Mouse (Mus musculus): Measurements from ENCODE around the gene Pabpc4. TPM values are rescaled to one million over a fixed set of nuclear protein-coding genes. Genes with fewer than 3 reads are reported as not detected.

Pabpc4 gene
- polyA plus RNA-seq, 1 experiment from 2014 or later, result 45.8 TPM

DNA sequence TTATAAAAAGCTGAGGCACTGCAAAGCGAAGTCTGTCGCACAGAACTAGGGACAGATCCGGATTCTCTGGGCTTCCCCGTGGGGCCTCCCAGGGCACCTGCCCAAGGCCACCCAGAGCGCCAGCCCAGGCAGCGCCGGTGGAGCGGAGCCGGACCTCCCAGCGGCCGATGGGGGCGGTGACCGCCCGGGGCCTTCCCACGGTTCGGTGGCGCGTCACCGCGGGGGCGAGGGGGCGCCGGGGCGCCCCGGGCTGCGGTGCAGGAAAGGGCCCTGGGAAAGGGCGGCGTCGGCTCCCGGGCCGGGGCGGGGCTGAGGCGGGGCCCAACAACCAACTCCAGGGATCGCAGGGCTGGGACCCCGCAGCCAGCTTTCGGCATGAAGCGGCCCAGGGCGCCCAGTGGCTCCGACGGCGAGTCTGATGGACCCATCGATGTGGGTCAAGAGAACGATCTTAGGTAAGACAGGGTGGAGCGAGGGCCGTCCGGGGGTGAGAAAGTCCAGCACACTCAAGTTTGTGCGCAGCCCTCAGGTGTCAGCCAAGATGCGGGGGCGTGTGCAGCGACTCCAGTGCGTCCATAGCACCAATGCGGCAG lies 28.6 kb upstream of the Pabpc4 start, which contains the start of gene Heyl:
Gene Heyl (plus strand): TSS at position 65 of the 593 bp plus-strand sequence.
- Histone ChIP-seq H3K27me3 (peaks cover 80% of the 10 kb centered on the region), H3K4me2 (replicated peaks) (peak within 1 kb of the TSS; percentile 84), H3K9ac (peak within 1 kb of the TSS; percentile 62), H3K4me3 (peak within 1 kb of the TSS; percentile 50), H3K36me3 (no peaks in the 10 kb centered on the region), H3K27ac (no peak within 1 kb of the TSS), H3K4me1 (peaks cover 44% of the 10 kb centered on the region), H3K9me3 (no peaks in the 10 kb centered on the region)
- 2% methylated on average over 52 of the region's 52 CpGs for WGBS
- ATAC-seq (ENCODE audit: low FRiP score, low read depth), result peak; percentile 65

- no peak overlapping the region for H3K27ac ChIP-seq
- H3K4me3 ChIP-seq, result no peak overlapping the region
- H3K4me1 ChIP-seq, result peaks cover 50% of the 10 kb centered on the region
- no peaks in the 10 kb centered on the region for H3K9me3 ChIP-seq
- WGBS, result 57% methylated on average over 9 of the region's 9 CpGs
- no peak for ATAC-seq (ENCODE audit: low FRiP score, low read depth)
- no peak overlapping the region for H3K4me2 ChIP-seq (replicated peaks)
- peaks cover 88% of the 10 kb centered on the region for H3K27me3 ChIP-seq
- H3K36me3 ChIP-seq, result no peaks in the 10 kb centered on the region
- no peak overlapping the region for H3K9ac ChIP-seq
Observed at GRCm38 (mm10) chr4:123235835-123236430, 26.2 kb upstream of the Pabpc4 start.

- WGBS, result 79% methylated on average over 13 of the region's 13 CpGs
- H3K27ac ChIP-seq, result no peak overlapping the region
- no peak overlapping the region for H3K4me2 ChIP-seq (replicated peaks)
- H3K9ac ChIP-seq, result no peak overlapping the region
- peaks cover 50% of the 10 kb centered on the region for H3K4me1 ChIP-seq
- ATAC-seq (ENCODE audit: low FRiP score, low read depth), result no peak
- peaks cover 86% of the 10 kb centered on the region for H3K27me3 ChIP-seq
- H3K36me3 ChIP-seq, result no peaks in the 10 kb centered on the region
- H3K9me3 ChIP-seq, result no peaks in the 10 kb centered on the region
- no peak overlapping the region for H3K4me3 ChIP-seq
Observed at GRCm38 (mm10) chr4:123236431-123237031, 25.6 kb upstream of the Pabpc4 start.

DNA sequence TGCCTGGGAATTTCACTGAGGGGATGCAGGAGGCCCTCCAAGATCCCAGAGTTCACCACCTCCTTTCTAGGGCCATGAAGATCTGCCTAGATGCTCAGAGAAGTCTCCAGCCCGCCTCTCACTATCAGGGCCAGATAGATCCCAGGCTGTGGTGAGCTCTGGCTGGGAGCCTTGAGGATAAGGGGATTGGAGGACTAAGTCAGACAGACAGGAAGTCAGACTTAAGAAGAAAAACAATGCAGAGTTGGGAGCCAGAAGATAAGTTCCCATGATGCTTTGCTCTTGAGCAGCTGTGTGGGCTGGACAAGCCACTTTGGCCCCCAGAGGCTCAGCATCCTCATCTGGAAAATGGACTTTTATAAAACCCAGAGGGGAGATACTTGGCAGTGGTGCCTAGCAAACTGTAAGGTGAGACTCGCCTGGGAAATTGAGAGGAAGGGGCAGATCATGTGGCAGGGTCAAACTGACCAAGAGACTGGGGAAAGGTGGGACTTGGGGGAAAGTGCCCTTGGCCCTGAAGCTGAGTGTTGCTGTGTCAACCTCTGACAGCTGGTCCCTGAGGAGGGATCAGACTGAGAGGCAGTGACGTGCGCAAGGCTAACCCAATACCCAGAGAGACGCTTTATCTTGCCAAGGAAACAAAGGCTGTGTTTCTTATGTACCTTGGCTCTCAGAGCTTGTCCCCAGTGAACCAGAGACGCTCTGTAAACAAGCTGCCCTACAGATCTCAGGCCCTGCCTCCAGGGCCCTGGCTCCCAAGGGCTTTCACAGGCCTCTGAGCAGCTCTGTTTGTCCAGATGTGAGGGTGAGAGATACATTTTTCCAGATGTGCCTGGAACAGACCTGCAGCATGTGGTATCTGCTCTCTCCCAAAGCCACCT lies 24.5 kb upstream of the Pabpc4 start:
- WGBS, result 67% methylated on average over 6 of the region's 6 CpGs
- H3K4me2 ChIP-seq (replicated peaks), result no peak overlapping the region

GRCm38 (mm10) chr4:123239361-123240203 lies 22.6 kb upstream of the Pabpc4 start:
- H3K4me1 ChIP-seq, result peaks cover 28% of the 10 kb centered on the region
- no peaks in the 10 kb centered on the region for H3K36me3 ChIP-seq
- H3K4me3 ChIP-seq, result peak overlapping the region; percentile 40
- peak overlapping the region; percentile 60 for H3K9ac ChIP-seq
- H3K27me3 ChIP-seq, result peaks cover 55% of the 10 kb centered on the region
- H3K9me3 ChIP-seq, result no peaks in the 10 kb centered on the region
- ATAC-seq (ENCODE audit: low FRiP score, low read depth), result peak; percentile 86
- H3K27ac ChIP-seq, result peak overlapping the region; percentile 52; the same call in 1 of the 2 replicates
- peak overlapping the region; percentile 73 for H3K4me2 ChIP-seq (replicated peaks)
- 2% methylated on average over 58 of the region's 58 CpGs for WGBS

More for the DNA sequence above, 24.5 kb upstream of the Pabpc4 start:
- Histone ChIP-seq H3K9ac (no peak overlapping the region), H3K9me3 (no peaks in the 10 kb centered on the region), H3K27ac (no peak overlapping the region; the same call in 1 of the 2 replicates), H3K36me3 (no peaks in the 10 kb centered on the region), H3K4me1 (peaks cover 44% of the 10 kb centered on the region), H3K4me3 (no peak overlapping the region), H3K27me3 (peaks cover 75% of the 10 kb centered on the region)
- ATAC-seq (ENCODE audit: low FRiP score, low read depth), result no peak

- no peak overlapping the region for H3K4me3 ChIP-seq
- WGBS, result 91% methylated on average over 7 of the region's 7 CpGs
- no peaks in the 10 kb centered on the region for H3K9me3 ChIP-seq
- H3K4me1 ChIP-seq, result peaks cover 9% of the 10 kb centered on the region; the same call in 1 of the 2 replicates
- no peaks in the 10 kb centered on the region for H3K36me3 ChIP-seq
- no peak overlapping the region for H3K27ac ChIP-seq
- no peak for ATAC-seq (ENCODE audit: low FRiP score, low read depth)
- H3K9ac ChIP-seq, result no peak overlapping the region
- H3K4me2 ChIP-seq (replicated peaks), result no peak overlapping the region
- H3K27me3 ChIP-seq, result no peaks in the 10 kb centered on the region
Observed at GRCm38 (mm10) chr4:123246221-123246620, 15.9 kb upstream of the Pabpc4 start.

GRCm38 (mm10) chr4:123246651-123247050 lies 15.5 kb upstream of the Pabpc4 start:
- no peak overlapping the region for H3K4me2 ChIP-seq (replicated peaks)
- no peak overlapping the region for H3K4me3 ChIP-seq
- H3K27me3 ChIP-seq, result no peaks in the 10 kb centered on the region
- ATAC-seq (ENCODE audit: low FRiP score, low read depth), result no peak
- WGBS, result 88% methylated on average over 5 of the region's 5 CpGs
- peaks cover 9% of the 10 kb centered on the region; the same call in 1 of the 2 replicates for H3K4me1 ChIP-seq
- H3K27ac ChIP-seq, result no peak overlapping the region
- H3K36me3 ChIP-seq, result no peaks in the 10 kb centered on the region
- H3K9ac ChIP-seq, result no peak overlapping the region
- no peaks in the 10 kb centered on the region for H3K9me3 ChIP-seq

GRCm38 (mm10) chr4:123247147-123247880 lies 14.8 kb upstream of the Pabpc4 start:
- H3K4me3 ChIP-seq, result no peak overlapping the region
- H3K27me3 ChIP-seq, result no peaks in the 10 kb centered on the region
- peak; percentile 55; the same call in 1 of the 2 replicates for ATAC-seq (ENCODE audit: low FRiP score, low read depth)
- H3K27ac ChIP-seq, result no peak overlapping the region
- 59% methylated on average over 7 of the region's 7 CpGs for WGBS
- H3K4me1 ChIP-seq, result peaks cover 9% of the 10 kb centered on the region; the same call in 1 of the 2 replicates
- H3K36me3 ChIP-seq, result no peaks in the 10 kb centered on the region
- H3K4me2 ChIP-seq (replicated peaks), result no peak overlapping the region
- H3K9me3 ChIP-seq, result no peaks in the 10 kb centered on the region
- no peak overlapping the region for H3K9ac ChIP-seq

DNA sequence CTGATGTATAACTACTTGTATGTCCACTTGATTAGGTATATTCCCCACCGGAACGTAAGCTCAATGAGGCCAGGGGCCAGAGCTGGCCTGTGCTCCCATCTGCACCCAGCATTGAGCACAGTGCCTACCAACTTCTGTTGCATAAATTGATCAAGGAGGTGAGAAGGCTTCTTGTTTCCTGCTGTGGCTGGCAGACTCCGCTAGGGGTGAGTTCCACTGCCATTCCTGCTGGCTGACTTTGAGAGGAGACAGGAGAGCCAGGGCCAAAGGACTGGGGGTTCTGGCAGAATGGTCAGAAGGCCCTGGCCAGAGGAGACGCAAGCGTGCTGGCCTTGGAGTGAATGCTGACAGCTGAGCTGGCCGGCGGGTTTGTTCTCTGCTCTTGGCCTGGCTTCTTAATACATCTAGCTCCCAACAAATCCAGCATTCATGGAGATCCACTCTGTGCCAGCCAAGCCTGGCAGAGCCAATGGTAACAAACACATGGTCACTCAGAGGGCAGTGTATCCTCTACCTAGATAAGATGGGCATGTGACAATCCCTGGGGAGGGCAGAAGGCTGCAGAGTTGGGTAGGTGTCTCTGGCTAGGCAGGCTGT lies 13.1 kb upstream of the Pabpc4 start:
- Histone ChIP-seq H3K4me1 (peaks cover 9% of the 10 kb centered on the region; the same call in 1 of the 2 replicates), H3K27me3 (no peaks in the 10 kb centered on the region), H3K9ac (no peak overlapping the region), H3K27ac (no peak overlapping the region), H3K36me3 (no peaks in the 10 kb centered on the region), H3K4me3 (no peak overlapping the region), H3K4me2 (replicated peaks) (no peak overlapping the region), H3K9me3 (no peaks in the 10 kb centered on the region)
- ATAC-seq (ENCODE audit: low FRiP score, low read depth), result no peak
- 81% methylated on average over 7 of the region's 7 CpGs for WGBS

GRCm38 (mm10) chr4:123252214-123252613 lies 9.9 kb upstream of the Pabpc4 start:
- Histone ChIP-seq H3K27me3 (no peaks in the 10 kb centered on the region), H3K4me2 (replicated peaks) (no peak overlapping the region), H3K36me3 (no peaks in the 10 kb centered on the region), H3K27ac (no peak overlapping the region), H3K9ac (no peak overlapping the region), H3K4me1 (peaks cover 3% of the 10 kb centered on the region; the same call in 1 of the 2 replicates), H3K4me3 (no peak overlapping the region), H3K9me3 (no peaks in the 10 kb centered on the region)
- 89% methylated on average over 5 of the region's 5 CpGs for WGBS
- no peak for ATAC-seq (ENCODE audit: low FRiP score, low read depth)

All from limb, embryonic 13.5 days (tissue).